Mouse (Mus musculus) hindbrain, embryonic 16.5 days (tissue): ENCODE data around the gene Cfi. TPM values are rescaled to one million over a fixed set of nuclear protein-coding genes. Genes with fewer than 3 reads are reported as not detected.

Source experiments
- polyA plus RNA-seq: library from polyadenylated mRNA; unstranded; fragments of >200 nt; fragmentation: Nextera tagmentation; extraction: Ambion mirVana; gene quantifications from 2 replicates; pipeline ENCODE4 v1.2.1, GENCODE M21; 2015

Cfi gene
- polyA plus RNA-seq, 1 experiment from 2014 or later: 0.53 TPM

Other genes starting within 250 kb of the Cfi start
- 1.8 and 1.9 TPM in 2 replicates for gene Egf, start 80.6 kb upstream of the Cfi start, polyA plus RNA-seq
- not detected in 2 replicates for gene Lrit3, start 31.9 kb upstream of the Cfi start, polyA plus RNA-seq
- 0.16 and 0.18 TPM in 2 replicates for gene Rrh, start 13.3 kb upstream of the Cfi start, polyA plus RNA-seq
- gene Gar1, start 4.5 kb upstream of the Cfi start, polyA plus RNA-seq: 37.6 and 39.9 TPM in 2 replicates
- 39.2 and 39.8 TPM in 2 replicates for gene Pla2g12a, start 42.7 kb downstream of the Cfi start, polyA plus RNA-seq
- 20.8 and 23.1 TPM in 2 replicates for gene Casp6, start 65.5 kb downstream of the Cfi start, polyA plus RNA-seq
- 5.7 and 6.5 TPM in 2 replicates for gene Mcub, start 134.3 kb downstream of the Cfi start, polyA plus RNA-seq
- gene Sec24b, start 225.7 kb downstream of the Cfi start, polyA plus RNA-seq: 29.6 and 38.0 TPM in 2 replicates